Mouse (Mus musculus) forebrain, embryonic 14.5 days (tissue): ENCODE measurements around the gene Ipcef1. TPM values are rescaled to one million over a fixed set of nuclear protein-coding genes. Genes with fewer than 3 reads are reported as not detected.

Experiments used
- ATAC-seq: fragments of 200-750 bp; cut with Nextera tagmentation; 2 replicates; pipeline ENCODE4 v1.8.0; 2017; ENCODE audit warnings: mild to moderate bottlenecking, moderate library complexity
- DNase-seq: peaks from one replicate; pipeline ENCODE4 v3.0.0-alpha.2; 2015; ENCODE audit warnings: low spot score
- H3K27ac ChIP-seq: fragments of 300-500 bp; sonication (generic); 2 replicates; pipeline ENCODE4 v1.5.1; 2014; ENCODE audit warnings: low read depth, mild to moderate bottlenecking, control low read depth, low read length, moderate library complexity
- H3K27me3 ChIP-seq: fragments of 300-500 bp; sonication (generic); replicated peaks from 2 replicates; pipeline ENCODE4 v1.6.1; 2014; ENCODE audit warnings: low read length, control low read depth, mixed read lengths; ENCODE audit not compliant: control insufficient read depth, insufficient read depth
- H3K36me3 ChIP-seq: fragments of 300-500 bp; sonication (generic); 2 replicates; pipeline ENCODE4 v1.6.1; 2014; ENCODE audit warnings: low read length, control low read depth; ENCODE audit not compliant: control insufficient read depth, insufficient read depth
- H3K4me1 ChIP-seq: fragments of 300-500 bp; sonication (generic); 2 replicates; pipeline ENCODE4 v1.6.1; 2014; ENCODE audit warnings: antibody characterized with exemption, low read length, control low read depth; ENCODE audit not compliant: control insufficient read depth, insufficient read depth
- H3K4me2 ChIP-seq: fragments of 300-500 bp; sonication (generic); 2 replicates; pipeline ENCODE4 v1.6.1; 2014; ENCODE audit warnings: mild to moderate bottlenecking, control low read depth, low read length
- H3K4me3 ChIP-seq: fragments of 300-500 bp; sonication (generic); 2 replicates; pipeline ENCODE4 v1.5.1; 2014; ENCODE audit warnings: low read depth, low read length, control low read depth
- H3K9ac ChIP-seq: fragments of 300-500 bp; sonication (generic); 2 replicates; pipeline ENCODE4 v1.6.1; 2014; ENCODE audit warnings: mild to moderate bottlenecking, low read length, control low read depth, moderate library complexity
- H3K9me3 ChIP-seq: fragments of 300-500 bp; sonication (generic); replicated peaks from 2 replicates; pipeline ENCODE4 v1.6.1; 2016; ENCODE audit warnings: low read length, control low read depth, mixed read lengths; ENCODE audit not compliant: control insufficient read depth
- WGBS: fragments of 180-500 bp; shearing (Covaris S2); extraction: QIAGEN DNeasy Blood & Tissue Kit; methylation state at CpG from one replicate; pipeline ENCODE4 v1.1.7; 2014; 5-methylcytosine and 5-hydroxymethylcytosine counted together
- polyA plus RNA-seq: library from polyadenylated mRNA; unstranded; fragments of >200 nt; fragmentation: Nextera tagmentation; extraction: Ambion mirVana; gene quantifications from 2 replicates; pipeline ENCODE4 v1.2.1, GENCODE M21; 2014

Gene Ipcef1
- 1.1 and 2.0 TPM in 2 replicates for polyA plus RNA-seq

- Histone ChIP-seq H3K27ac (no peak within 1 kb of the TSS), H3K27me3 (no peaks in the 10 kb centered on the region), H3K4me1 (no peaks in the 10 kb centered on the region), H3K4me2 (peak within 1 kb of the TSS; percentile 16; the same call in 1 of the 2 replicates), H3K9me3 (no peaks in the 10 kb centered on the region), H3K4me3 (no peak within 1 kb of the TSS), H3K9ac (no peak within 1 kb of the TSS), H3K36me3 (no peaks in the 10 kb centered on the region)
- DNase-seq (no peak), ATAC-seq (peak; percentile 46)
- 7% methylated on average over 12 of the region's 12 CpGs for WGBS
These were observed at the start of gene Ipcef1 for GRCm38 (mm10) chr10:7052315-7053017. Ipcef1 (minus strand) TSS chr10:7052478.

GRCm38 (mm10) chr10:7077971-7078370 is 25.7 kb upstream of the Ipcef1 start:
- H3K4me1 ChIP-seq: no peaks in the 10 kb centered on the region
- no peak overlapping the region for H3K4me2 ChIP-seq
- DNase-seq: no peak
- no peaks in the 10 kb centered on the region for H3K27me3 ChIP-seq
- H3K4me3 ChIP-seq: no peak overlapping the region
- no peak overlapping the region for H3K9ac ChIP-seq
- no peaks in the 10 kb centered on the region for H3K36me3 ChIP-seq
- WGBS: 80% methylated on average over 1 of the region's 1 CpGs
- H3K27ac ChIP-seq: no peak overlapping the region
- H3K9me3 ChIP-seq: no peaks in the 10 kb centered on the region
- no peak for ATAC-seq

- H3K9ac ChIP-seq: no peak overlapping the region
- no peaks in the 10 kb centered on the region for H3K9me3 ChIP-seq
- H3K27me3 ChIP-seq: no peaks in the 10 kb centered on the region
- H3K27ac ChIP-seq: no peak overlapping the region
- ATAC-seq: no peak
- WGBS: 85% methylated on average over 7 of the region's 7 CpGs
- H3K36me3 ChIP-seq: no peaks in the 10 kb centered on the region
- H3K4me1 ChIP-seq: no peaks in the 10 kb centered on the region
- DNase-seq: no peak
- no peak overlapping the region for H3K4me3 ChIP-seq
- no peak overlapping the region for H3K4me2 ChIP-seq
These were observed 25.1 kb upstream of the Ipcef1 start for GRCm38 (mm10) chr10:7077389-7077808.

- no peaks in the 10 kb centered on the region for H3K9me3 ChIP-seq
- DNase-seq: no peak
- H3K4me1 ChIP-seq: no peaks in the 10 kb centered on the region
- H3K27me3 ChIP-seq: no peaks in the 10 kb centered on the region
- H3K4me2 ChIP-seq: no peak overlapping the region
- no peak overlapping the region for H3K4me3 ChIP-seq
- H3K9ac ChIP-seq: no peak overlapping the region
- no peak overlapping the region for H3K27ac ChIP-seq
- 62% methylated on average over 7 of the region's 8 CpGs for WGBS
- no peaks in the 10 kb centered on the region for H3K36me3 ChIP-seq
- ATAC-seq: peak; percentile 45
These were observed 24.5 kb upstream of the Ipcef1 start for GRCm38 (mm10) chr10:7076662-7077211.

GRCm38 (mm10) chr10:7076201-7076600 is 23.9 kb upstream of the Ipcef1 start:
- Histone ChIP-seq H3K4me2 (no peak overlapping the region), H3K27me3 (no peaks in the 10 kb centered on the region), H3K4me1 (no peaks in the 10 kb centered on the region), H3K27ac (no peak overlapping the region), H3K9me3 (no peaks in the 10 kb centered on the region), H3K9ac (no peak overlapping the region), H3K4me3 (no peak overlapping the region), H3K36me3 (no peaks in the 10 kb centered on the region)
- WGBS: 16% methylated on average over 8 of the region's 8 CpGs
- DNase-seq: peak; percentile 79
- peak; percentile 91 for ATAC-seq

GRCm38 (mm10) chr10:7075661-7076060 is 23.4 kb upstream of the Ipcef1 start:
- Histone ChIP-seq H3K4me1 (no peaks in the 10 kb centered on the region), H3K27me3 (no peaks in the 10 kb centered on the region), H3K9ac (no peak overlapping the region), H3K4me2 (no peak overlapping the region), H3K36me3 (no peaks in the 10 kb centered on the region), H3K9me3 (no peaks in the 10 kb centered on the region), H3K27ac (no peak overlapping the region), H3K4me3 (no peak overlapping the region)
- ATAC-seq (no peak), DNase-seq (no peak)
- 80% methylated on average over 2 of the region's 2 CpGs for WGBS

- Histone ChIP-seq H3K4me2 (no peak overlapping the region), H3K27ac (no peak overlapping the region), H3K4me1 (no peaks in the 10 kb centered on the region), H3K36me3 (no peaks in the 10 kb centered on the region), H3K27me3 (no peaks in the 10 kb centered on the region), H3K9me3 (no peaks in the 10 kb centered on the region), H3K9ac (no peak overlapping the region), H3K4me3 (no peak overlapping the region)
- ATAC-seq: no peak
- DNase-seq: no peak
- WGBS: 92% methylated on average over 2 of the region's 2 CpGs
These were observed 22.0 kb upstream of the Ipcef1 start for GRCm38 (mm10) chr10:7074231-7074630.

GRCm38 (mm10) chr10:7070924-7071323 is 18.6 kb upstream of the Ipcef1 start:
- WGBS: 89% methylated on average over 5 of the region's 5 CpGs
- ATAC-seq: no peak
- H3K36me3 ChIP-seq: no peaks in the 10 kb centered on the region
- no peak for DNase-seq
- H3K9ac ChIP-seq: no peak overlapping the region
- H3K4me1 ChIP-seq: no peaks in the 10 kb centered on the region
- no peaks in the 10 kb centered on the region for H3K9me3 ChIP-seq
- H3K4me3 ChIP-seq: no peak overlapping the region
- H3K4me2 ChIP-seq: no peak overlapping the region
- H3K27ac ChIP-seq: no peak overlapping the region
- H3K27me3 ChIP-seq: no peaks in the 10 kb centered on the region

GRCm38 (mm10) chr10:7070100-7070835 is 18.0 kb upstream of the Ipcef1 start:
- H3K27ac ChIP-seq: no peak overlapping the region
- H3K9ac ChIP-seq: no peak overlapping the region
- 42% methylated on average over 8 of the region's 8 CpGs for WGBS
- no peaks in the 10 kb centered on the region for H3K36me3 ChIP-seq
- H3K27me3 ChIP-seq: no peaks in the 10 kb centered on the region
- H3K4me1 ChIP-seq: no peaks in the 10 kb centered on the region
- no peaks in the 10 kb centered on the region for H3K9me3 ChIP-seq
- H3K4me2 ChIP-seq: no peak overlapping the region
- peak; percentile 69; the same call in 1 of the 2 replicates for ATAC-seq
- DNase-seq: peak; percentile 38
- no peak overlapping the region for H3K4me3 ChIP-seq
